Mouse (Mus musculus): ENCODE measurements around the gene Zbtb38. TPM values are rescaled to one million over a fixed set of nuclear protein-coding genes. Genes with fewer than 3 reads are reported as not detected.

The Zbtb38 gene
- polyA plus RNA-seq, 1 experiment from 2014 or later: 57.1 TPM

DNA sequence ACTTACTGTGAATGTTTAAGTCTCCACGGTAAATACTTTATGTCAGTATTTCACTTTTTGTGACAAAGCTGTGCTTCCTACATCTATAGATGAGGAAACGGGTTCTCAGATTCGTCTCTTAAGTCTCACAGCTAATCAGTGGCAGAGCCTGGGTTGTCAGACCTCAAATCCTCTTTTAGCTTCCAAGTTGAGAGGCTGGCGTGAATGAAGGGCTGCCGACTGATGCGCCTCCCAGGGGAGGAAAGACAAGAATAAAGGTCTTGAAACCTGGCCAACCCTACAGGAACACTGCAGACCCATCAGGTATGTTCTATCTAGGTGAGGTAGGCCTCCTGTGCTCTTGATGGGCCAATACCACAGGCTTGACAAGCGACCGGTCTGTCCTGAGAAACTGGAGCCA, 761 bp upstream of the Zbtb38 start:
- ATAC-seq: no peak
- no peak overlapping the region for H3K4me3 ChIP-seq (ENCODE audit: low read depth, low read length)
- no peak overlapping the region for H3K27ac ChIP-seq (ENCODE audit: low read length)
- H3K4me2 ChIP-seq (ENCODE audit: low read length): no peak overlapping the region
- WGBS: 89% methylated on average over 8 of the region's 8 CpGs
- H3K4me1 ChIP-seq (ENCODE audit: control insufficient read depth, insufficient read depth, low read length): no peaks in the 10 kb centered on the region
- no peaks in the 10 kb centered on the region for H3K27me3 ChIP-seq (ENCODE audit: control insufficient read depth, insufficient read depth, low read depth, low read length)
- H3K36me3 ChIP-seq (ENCODE audit: control insufficient read depth, insufficient read depth, low read length): no peaks in the 10 kb centered on the region
- H3K9ac ChIP-seq (ENCODE audit: low read depth, low read length): no peak overlapping the region
- no peaks in the 10 kb centered on the region for H3K9me3 ChIP-seq (replicated peaks; ENCODE audit: control insufficient read depth, low read length, poor library complexity, severe bottlenecking)

DNA sequence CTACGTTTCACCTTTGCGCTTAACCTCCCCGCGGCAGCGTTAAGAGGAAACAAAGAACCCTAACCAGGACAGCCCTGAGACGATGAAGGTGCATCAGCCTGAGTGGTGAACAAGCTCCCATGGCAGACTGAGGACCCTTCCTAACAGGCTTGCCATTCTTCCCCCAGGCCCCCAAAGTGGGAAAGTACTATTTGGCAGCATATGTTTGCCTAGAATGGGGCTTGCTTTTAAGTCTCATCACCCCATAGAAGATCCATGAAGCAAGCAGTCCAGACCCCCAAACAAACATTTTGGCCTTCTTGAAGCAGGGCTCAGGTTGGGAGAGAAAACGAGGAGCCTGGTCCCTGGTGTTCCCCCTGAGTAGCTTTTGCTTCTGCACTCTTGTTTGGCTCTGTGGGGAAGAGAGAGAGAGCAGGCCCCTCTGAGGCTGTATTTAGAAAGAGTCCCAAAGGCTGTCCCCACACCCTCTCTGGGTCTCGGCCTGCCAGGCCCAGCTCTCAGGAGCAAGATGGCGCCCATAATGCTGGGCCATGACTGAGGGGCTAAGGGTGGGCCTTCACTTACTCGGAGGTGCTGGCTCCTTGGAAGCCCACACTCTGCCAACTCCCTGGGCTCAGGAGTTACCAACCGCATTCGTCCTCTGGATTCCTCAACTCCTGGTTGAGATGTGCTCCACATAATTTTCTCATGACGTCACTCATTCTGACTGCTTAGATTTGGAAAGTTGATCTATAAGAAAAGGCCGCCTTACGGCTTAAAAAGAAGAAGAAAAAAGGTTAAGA, 619 bp downstream of the Zbtb38 start:
- Histone ChIP-seq H3K27ac (ENCODE audit: low read length) (no peak overlapping the region), H3K4me1 (ENCODE audit: control insufficient read depth, insufficient read depth, low read length) (no peaks in the 10 kb centered on the region), H3K4me3 (ENCODE audit: low read depth, low read length) (no peak overlapping the region), H3K36me3 (ENCODE audit: control insufficient read depth, insufficient read depth, low read length) (no peaks in the 10 kb centered on the region), H3K27me3 (ENCODE audit: control insufficient read depth, insufficient read depth, low read depth, low read length) (no peaks in the 10 kb centered on the region), H3K9ac (ENCODE audit: low read depth, low read length) (no peak overlapping the region), H3K9me3 (replicated peaks; ENCODE audit: control insufficient read depth, low read length, poor library complexity, severe bottlenecking) (no peaks in the 10 kb centered on the region), H3K4me2 (ENCODE audit: low read length) (no peak overlapping the region)
- no peak for ATAC-seq
- 90% methylated on average over 15 of the region's 15 CpGs for WGBS

DNA sequence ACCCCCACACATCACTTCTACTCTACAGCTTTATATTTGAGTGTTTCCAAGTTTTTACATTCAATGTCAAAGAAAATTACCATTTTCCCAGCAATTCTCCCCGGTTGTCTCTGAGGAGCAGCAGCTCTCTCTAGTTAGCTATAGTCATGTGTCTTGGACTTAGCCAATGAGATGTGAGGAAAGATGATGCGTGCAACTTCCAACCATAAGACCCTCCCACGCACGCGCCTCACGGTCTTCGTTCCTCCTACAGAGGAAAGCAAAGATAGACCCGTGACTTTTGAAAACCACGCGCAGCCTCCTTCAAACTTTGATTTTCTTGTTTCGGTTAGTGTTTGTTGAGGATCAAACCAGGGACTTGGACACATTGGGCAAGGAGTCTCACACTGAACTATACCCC, 2.0 kb downstream of the Zbtb38 start:
- ATAC-seq: no peak
- H3K27ac ChIP-seq (ENCODE audit: low read length): no peak overlapping the region
- WGBS: 97% methylated on average over 11 of the region's 11 CpGs
- H3K4me3 ChIP-seq (ENCODE audit: low read depth, low read length): no peak overlapping the region
- no peak overlapping the region for H3K4me2 ChIP-seq (ENCODE audit: low read length)
- H3K4me1 ChIP-seq (ENCODE audit: control insufficient read depth, insufficient read depth, low read length): no peaks in the 10 kb centered on the region
- H3K27me3 ChIP-seq (ENCODE audit: control insufficient read depth, insufficient read depth, low read depth, low read length): no peaks in the 10 kb centered on the region
- H3K9me3 ChIP-seq (replicated peaks; ENCODE audit: control insufficient read depth, low read length, poor library complexity, severe bottlenecking): no peaks in the 10 kb centered on the region
- H3K36me3 ChIP-seq (ENCODE audit: control insufficient read depth, insufficient read depth, low read length): no peaks in the 10 kb centered on the region
- no peak overlapping the region for H3K9ac ChIP-seq (ENCODE audit: low read depth, low read length)

DNA sequence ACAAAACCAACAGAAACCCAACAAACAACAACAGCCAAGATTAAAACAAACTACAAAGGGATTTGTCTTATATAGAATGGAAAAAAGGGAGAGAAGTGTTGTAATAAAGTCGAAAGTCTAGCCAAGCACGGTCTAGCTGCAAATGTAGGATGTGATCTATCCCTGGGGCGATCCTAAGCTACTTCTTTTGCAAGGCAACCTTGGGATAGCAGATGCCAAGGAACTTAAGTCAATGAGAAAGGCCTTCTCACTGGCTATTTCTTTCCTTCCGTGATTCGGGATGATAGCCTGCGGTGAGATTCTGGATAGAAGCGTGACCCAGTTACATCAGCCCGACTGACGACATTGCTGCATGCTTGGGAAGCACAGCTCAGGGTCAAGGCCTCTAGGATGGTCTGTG, 6.1 kb downstream of the Zbtb38 start:
- no peaks in the 10 kb centered on the region for H3K4me1 ChIP-seq (ENCODE audit: control insufficient read depth, insufficient read depth, low read length)
- H3K27me3 ChIP-seq (ENCODE audit: control insufficient read depth, insufficient read depth, low read depth, low read length): no peaks in the 10 kb centered on the region
- no peaks in the 10 kb centered on the region for H3K36me3 ChIP-seq (ENCODE audit: control insufficient read depth, insufficient read depth, low read length)
- 96% methylated on average over 9 of the region's 9 CpGs for WGBS
- H3K4me3 ChIP-seq (ENCODE audit: low read depth, low read length): no peak overlapping the region
- no peak overlapping the region for H3K9ac ChIP-seq (ENCODE audit: low read depth, low read length)
- no peak overlapping the region for H3K27ac ChIP-seq (ENCODE audit: low read length)
- ATAC-seq: no peak
- no peak overlapping the region for H3K4me2 ChIP-seq (ENCODE audit: low read length)
- no peaks in the 10 kb centered on the region for H3K9me3 ChIP-seq (replicated peaks; ENCODE audit: control insufficient read depth, low read length, poor library complexity, severe bottlenecking)

- Histone ChIP-seq H3K27me3 (ENCODE audit: control insufficient read depth, insufficient read depth, low read depth, low read length) (no peaks in the 10 kb centered on the region), H3K9me3 (replicated peaks; ENCODE audit: control insufficient read depth, low read length, poor library complexity, severe bottlenecking) (no peaks in the 10 kb centered on the region), H3K36me3 (ENCODE audit: control insufficient read depth, insufficient read depth, low read length) (no peaks in the 10 kb centered on the region), H3K27ac (ENCODE audit: low read length) (no peak overlapping the region), H3K4me3 (ENCODE audit: low read depth, low read length) (no peak overlapping the region), H3K4me2 (ENCODE audit: low read length) (no peak overlapping the region), H3K4me1 (ENCODE audit: control insufficient read depth, insufficient read depth, low read length) (peaks cover 7% of the 10 kb centered on the region), H3K9ac (ENCODE audit: low read depth, low read length) (no peak overlapping the region)
- no peak for ATAC-seq
- 86% methylated on average over 2 of the region's 2 CpGs for WGBS
These were observed 7.7 kb downstream of the Zbtb38 start for GRCm38 (mm10) chr9:96744909-96745308.

DNA sequence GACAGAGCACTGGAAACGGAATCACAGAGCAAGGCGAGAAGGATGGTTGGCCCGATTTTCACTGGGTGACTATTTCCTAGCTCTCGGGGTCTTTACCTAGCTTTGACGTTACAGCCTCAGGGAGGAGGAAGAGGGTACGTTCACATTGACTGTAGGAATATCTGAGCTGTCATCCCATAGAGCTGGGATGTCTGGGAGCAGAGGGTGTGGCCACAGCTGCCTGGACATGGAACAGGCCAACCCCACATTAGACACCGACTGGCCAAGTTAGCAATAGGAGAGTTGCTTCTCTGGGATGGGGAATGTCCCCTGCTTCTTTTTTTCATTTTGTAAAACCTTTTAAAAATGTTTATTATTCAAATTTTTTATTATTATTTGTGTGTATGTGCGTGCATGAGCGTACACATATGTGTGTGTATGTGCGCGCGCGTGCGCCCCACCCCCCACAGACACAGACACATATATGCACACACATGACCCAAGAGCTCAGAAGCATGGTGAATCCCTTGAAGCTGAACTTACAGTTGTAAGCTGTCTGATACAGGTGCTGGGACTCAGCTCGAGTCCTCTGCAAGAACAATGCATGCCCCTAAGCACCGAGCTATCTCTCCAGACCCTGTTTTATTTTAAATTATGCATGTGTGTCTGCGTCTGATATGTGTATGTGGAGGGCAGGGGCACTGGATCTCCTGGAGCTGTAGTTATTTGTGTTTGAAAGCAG, 11.1 kb downstream of the Zbtb38 start:
- WGBS: 66% methylated on average over 17 of the region's 17 CpGs
- H3K4me2 ChIP-seq (ENCODE audit: low read length): peak overlapping the region; percentile 22

GRCm38 (mm10) chr9:96740712-96741364, 11.8 kb downstream of the Zbtb38 start:
- H3K4me2 ChIP-seq (ENCODE audit: low read length): peak overlapping the region; percentile 22
- H3K9ac ChIP-seq (ENCODE audit: low read depth, low read length): 0 out of 2 replicates have a peak overlapping the region, but pooled peaks have one; percentile 1

More for the DNA sequence above, 11.1 kb downstream of the Zbtb38 start:
- H3K4me3 ChIP-seq (ENCODE audit: low read depth, low read length): no peak overlapping the region
- H3K9ac ChIP-seq (ENCODE audit: low read depth, low read length): 0 out of 2 replicates have a peak overlapping the region, but pooled peaks have one; percentile 1
- H3K36me3 ChIP-seq (ENCODE audit: control insufficient read depth, insufficient read depth, low read length): no peaks in the 10 kb centered on the region
- H3K27ac ChIP-seq (ENCODE audit: low read length): no peak overlapping the region
- H3K9me3 ChIP-seq (replicated peaks; ENCODE audit: control insufficient read depth, low read length, poor library complexity, severe bottlenecking): no peaks in the 10 kb centered on the region
- no peaks in the 10 kb centered on the region for H3K27me3 ChIP-seq (ENCODE audit: control insufficient read depth, insufficient read depth, low read depth, low read length)
- H3K4me1 ChIP-seq (ENCODE audit: control insufficient read depth, insufficient read depth, low read length): peaks cover 7% of the 10 kb centered on the region
- peak; percentile 70; the same call in 1 of the 2 replicates for ATAC-seq

DNA sequence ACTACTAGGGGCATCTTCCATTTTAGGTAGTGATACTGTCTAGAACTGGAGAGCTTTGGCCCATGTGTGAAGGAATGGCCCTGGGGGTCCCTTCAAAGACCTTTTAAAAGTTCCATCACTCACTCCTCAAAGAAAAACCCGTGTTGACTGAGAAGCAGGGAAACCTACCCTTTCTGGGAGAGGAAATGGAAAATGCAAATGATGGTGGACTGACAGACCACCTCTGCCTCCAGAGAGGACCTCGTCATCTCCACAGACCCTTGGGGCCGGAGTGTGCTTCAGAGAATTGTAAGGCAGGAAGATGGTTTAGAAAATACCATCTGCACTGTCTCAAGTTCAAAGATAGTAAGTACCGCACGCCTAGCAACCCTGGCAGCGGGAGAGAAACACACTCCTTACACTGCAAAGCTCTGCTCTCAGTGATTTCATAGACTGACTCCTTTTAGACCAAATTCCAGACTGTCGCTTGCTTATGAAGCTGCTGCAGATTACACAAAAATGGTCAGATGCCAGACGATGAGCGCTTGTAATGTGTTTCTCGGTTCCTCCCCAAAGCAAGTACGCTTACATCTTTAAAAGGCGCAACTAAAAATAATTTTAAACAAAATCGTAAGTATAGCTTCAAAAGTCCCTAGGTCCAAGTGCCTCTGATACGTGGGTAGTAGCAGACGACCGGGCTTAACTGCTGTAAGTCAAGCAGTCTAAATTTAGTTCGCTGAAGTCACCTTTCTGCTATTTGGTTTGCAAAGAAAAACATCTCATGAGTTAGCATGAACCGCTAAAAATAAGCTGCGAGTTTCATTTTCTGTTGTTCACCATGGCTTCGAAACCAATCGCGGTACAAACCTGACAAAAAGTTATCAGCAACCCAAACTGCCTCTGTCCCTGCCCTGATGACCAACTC, 12.6 kb downstream of the Zbtb38 start:
- peaks cover 10% of the 10 kb centered on the region for H3K4me1 ChIP-seq (ENCODE audit: control insufficient read depth, insufficient read depth, low read length)
- H3K27ac ChIP-seq (ENCODE audit: low read length): no peak overlapping the region
- no peak for ATAC-seq
- no peak overlapping the region for H3K9ac ChIP-seq (ENCODE audit: low read depth, low read length)
- 90% methylated on average over 22 of the region's 22 CpGs for WGBS
- H3K9me3 ChIP-seq (replicated peaks; ENCODE audit: control insufficient read depth, low read length, poor library complexity, severe bottlenecking): no peaks in the 10 kb centered on the region
- H3K4me2 ChIP-seq (ENCODE audit: low read length): no peak overlapping the region
- no peaks in the 10 kb centered on the region for H3K36me3 ChIP-seq (ENCODE audit: control insufficient read depth, insufficient read depth, low read length)
- H3K4me3 ChIP-seq (ENCODE audit: low read depth, low read length): no peak overlapping the region
- H3K27me3 ChIP-seq (ENCODE audit: control insufficient read depth, insufficient read depth, low read depth, low read length): no peaks in the 10 kb centered on the region

More at GRCm38 (mm10) chr9:96740712-96741364, 11.8 kb downstream of the Zbtb38 start:
- peak; percentile 59; the same call in 1 of the 2 replicates for ATAC-seq
- Histone ChIP-seq H3K27ac (ENCODE audit: low read length) (no peak overlapping the region), H3K27me3 (ENCODE audit: control insufficient read depth, insufficient read depth, low read depth, low read length) (no peaks in the 10 kb centered on the region), H3K4me1 (ENCODE audit: control insufficient read depth, insufficient read depth, low read length) (peaks cover 7% of the 10 kb centered on the region), H3K4me3 (ENCODE audit: low read depth, low read length) (no peak overlapping the region), H3K9me3 (replicated peaks; ENCODE audit: control insufficient read depth, low read length, poor library complexity, severe bottlenecking) (no peaks in the 10 kb centered on the region), H3K36me3 (ENCODE audit: control insufficient read depth, insufficient read depth, low read length) (no peaks in the 10 kb centered on the region)
- 55% methylated on average over 15 of the region's 15 CpGs for WGBS

All from midbrain, embryonic 16.5 days (tissue).